Mouse (Mus musculus): ENCODE measurements at regions not wholly inside any gene's neighbourhood (a gene's known extent, or its start where the extent isn't known, plus 50 kb on each side); places are given as distances from the start of the nearest gene placed in this dataset.

DNA sequence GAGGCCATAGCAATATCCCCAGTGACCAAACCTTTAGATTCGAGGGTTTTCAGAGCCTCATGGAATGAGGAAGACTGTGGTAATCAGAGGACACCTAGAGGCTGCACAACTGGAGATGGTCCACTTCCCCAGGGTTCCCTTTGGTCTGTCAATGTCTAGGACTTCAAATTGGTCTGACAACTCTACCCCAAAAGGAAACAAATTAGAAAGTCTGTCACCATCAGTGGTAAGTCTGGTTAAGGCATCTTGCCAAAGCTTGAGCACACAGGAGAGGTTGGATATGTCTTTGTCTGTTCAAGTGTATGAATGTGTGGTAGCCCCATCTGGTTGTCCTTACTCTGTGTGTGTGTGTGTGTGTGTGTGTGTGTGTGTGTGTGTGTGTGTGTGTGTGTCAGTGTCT, 494.3 kb upstream of the Tbl1xr1 start:
- Histone ChIP-seq H3K4me1 (ENCODE audit: control insufficient read depth in 1 of 2, insufficient read depth in 2 of 2, low read length in 2 of 2) (no peaks in the 10 kb centered on the region), H3K27ac (ENCODE audit: control insufficient read depth, low read depth, low read length) (no peak overlapping the region), H3K79me2 (ENCODE audit: control insufficient read depth, insufficient read depth, low read length, poor library complexity) (no peaks in the 10 kb centered on the region), H3K27me3 (ENCODE audit: control insufficient read depth in 1 of 2, insufficient read depth in 2 of 2, low read length in 2 of 2) (no peaks in the 10 kb centered on the region), H3K9me3 (replicated peaks; ENCODE audit: insufficient read depth, low read length) (no peaks in the 10 kb centered on the region), H3K4me3 (ENCODE audit: control insufficient read depth in 1 of 2, insufficient read depth in 1 of 2, low read depth in 2 of 2, low read length in 2 of 2) (no peak overlapping the region), H3K9ac (ENCODE audit: control insufficient read depth, low read depth, low read length, poor library complexity, severe bottlenecking) (no peak overlapping the region), H3K36me3 (ENCODE audit: control insufficient read depth in 1 of 2, insufficient read depth in 2 of 2, low read length in 2 of 2) (no peaks in the 10 kb centered on the region)
- no peak for DNase-seq (ENCODE audit: low read depth, low spot score)
- TF ChIP-seq HCFC1 (IDR thresholded peaks at IDR 0.05; ENCODE audit: low read depth, low read length) (no peak), MAFK (IDR thresholded peaks at IDR 0.05; ENCODE audit: borderline replicate concordance, low read depth, low read length) (no peak), NELFE (IDR thresholded peaks at IDR 0.05; ENCODE audit: low read depth, low read length) (no peak), MYC (IDR thresholded peaks at IDR 0.05; ENCODE audit: low read depth, low read length) (no peak), ETS1 (IDR thresholded peaks at IDR 0.05; ENCODE audit: low read depth, low read length) (no peak), MEF2A (IDR thresholded peaks at IDR 0.05; ENCODE audit: extremely low read depth, insufficient replicate concordance, low read depth, low read length, poor library complexity, severe bottlenecking) (no peak), CTCF (IDR thresholded peaks at IDR 0.05 in 2 of 3, conservative IDR thresholded peaks at IDR 0.05 in 1 of 3; ENCODE audit: control insufficient read depth in 1 of 3, insufficient read depth in 1 of 3, low read depth in 2 of 3, low read length in 3 of 3, poor library complexity in 1 of 3, severe bottlenecking in 1 of 3) (no peak), GATA1 (IDR thresholded peaks at IDR 0.05; ENCODE audit: low read depth, low read length) (no peak), USF1 (IDR thresholded peaks at IDR 0.05; ENCODE audit: low read depth, low read length) (no peak), KAT2A (conservative IDR thresholded peaks at IDR 0.05; ENCODE audit: low read depth, low read length) (no peak), ZC3H11A (IDR thresholded peaks at IDR 0.05; ENCODE audit: low read depth, low read length) (no peak), SMC3 (IDR thresholded peaks at IDR 0.05; ENCODE audit: low read depth, low read length) (no peak), RAD21 (IDR thresholded peaks at IDR 0.05; ENCODE audit: low read depth, low read length) (no peak), POLR2A (IDR thresholded peaks at IDR 0.05; ENCODE audit: control insufficient read depth in 1 of 2, insufficient read depth in 1 of 2, low read depth in 1 of 2, low read length in 2 of 2, poor library complexity in 1 of 2) (no peak), USF2 (IDR thresholded peaks at IDR 0.05; ENCODE audit: borderline replicate concordance in 1 of 2, insufficient read depth in 1 of 2, low read depth in 1 of 2, low read length in 2 of 2) (no peak)

DNA sequence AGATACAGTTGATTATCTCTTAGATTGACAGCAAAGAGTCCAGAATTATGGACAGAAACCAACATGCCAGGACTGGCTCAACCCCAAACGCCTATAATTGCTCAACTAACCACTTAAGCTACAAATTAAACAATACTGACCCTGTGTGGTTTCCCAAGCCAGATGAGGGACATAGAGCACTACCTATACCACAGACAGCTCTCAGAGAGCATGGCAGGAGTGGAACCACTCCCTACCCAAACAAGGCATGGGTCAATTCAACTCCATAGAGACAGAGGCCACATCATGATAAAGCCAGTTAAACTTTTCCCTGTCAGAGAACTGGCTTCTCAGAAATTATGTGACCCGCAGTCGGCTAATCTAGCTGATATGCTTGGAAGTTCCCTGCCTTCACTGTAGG, 490.7 kb upstream of the Tbl1xr1 start:
- no peak for DNase-seq (ENCODE audit: low read depth, low spot score)
- Histone ChIP-seq H3K9me3 (replicated peaks; ENCODE audit: insufficient read depth, low read length) (no peaks in the 10 kb centered on the region), H3K4me1 (ENCODE audit: control insufficient read depth in 1 of 2, insufficient read depth in 2 of 2, low read length in 2 of 2) (no peaks in the 10 kb centered on the region), H3K27me3 (ENCODE audit: control insufficient read depth in 1 of 2, insufficient read depth in 2 of 2, low read length in 2 of 2) (no peaks in the 10 kb centered on the region), H3K27ac (ENCODE audit: control insufficient read depth, low read depth, low read length) (no peak overlapping the region), H3K36me3 (ENCODE audit: control insufficient read depth in 1 of 2, insufficient read depth in 2 of 2, low read length in 2 of 2) (no peaks in the 10 kb centered on the region), H3K79me2 (ENCODE audit: control insufficient read depth, insufficient read depth, low read length, poor library complexity) (no peaks in the 10 kb centered on the region), H3K9ac (ENCODE audit: control insufficient read depth, low read depth, low read length, poor library complexity, severe bottlenecking) (no peak overlapping the region), H3K4me3 (ENCODE audit: control insufficient read depth in 1 of 2, insufficient read depth in 1 of 2, low read depth in 2 of 2, low read length in 2 of 2) (no peak overlapping the region)
- no peak for TF ChIP-seq TBP (IDR thresholded peaks at IDR 0.05; ENCODE audit: low read depth, low read length)
- TF ChIP-seq USF2 (IDR thresholded peaks at IDR 0.05; ENCODE audit: borderline replicate concordance in 1 of 2, insufficient read depth in 1 of 2, low read depth in 1 of 2, low read length in 2 of 2), result no peak
- TF ChIP-seq ETS1 (IDR thresholded peaks at IDR 0.05; ENCODE audit: low read depth, low read length), result no peak
- TF ChIP-seq MXI1 (IDR thresholded peaks at IDR 0.05; ENCODE audit: low read depth, low read length), result no peak
- no peak for TF ChIP-seq GATA1 (IDR thresholded peaks at IDR 0.05; ENCODE audit: low read depth, low read length)
- no peak for TF ChIP-seq UBTF (IDR thresholded peaks at IDR 0.05; ENCODE audit: borderline replicate concordance, insufficient read depth, low read depth, low read length)

Measured in MEL (cell line).